Mouse (Mus musculus) small intestine, adult 2 months (tissue): ENCODE measurements around the gene Higd1b.

Experiments used
- CTCF ChIP-seq: fragments of 200-500 bp; IDR thresholded peaks from 2 replicates; pipeline ENCODE4 v1.5.1; 2012; ENCODE audit warnings: low read depth, mild to moderate bottlenecking, control low read depth, inconsistent platforms, low read length, moderate library complexity, mixed read lengths; ENCODE audit not compliant: insufficient replicate concordance, insufficient read length; ENCODE audit errors: extremely low read depth
- POLR2A ChIP-seq: fragments of 200-500 bp; IDR thresholded peaks from 2 replicates; pipeline ENCODE4 v1.6.1; 2012; ENCODE audit warnings: low read depth, mild to moderate bottlenecking, control low read depth, inconsistent platforms, low read length, moderate library complexity

GRCm38 (mm10) chr11:102826476-102826875 is 9.2 kb upstream of the Higd1b start:
- TF ChIP-seq CTCF (no peak), POLR2A (no peak)
